Mouse (Mus musculus) stomach, embryonic 15.5 days (tissue): ENCODE data around the gene Ncbp3. TPM values are rescaled to one million over a fixed set of nuclear protein-coding genes. Genes with fewer than 3 reads are reported as not detected.
A peak's percentile ranks its signal among the peaks of the same experiment; 100 is the strongest.
"Not testable (repeated sequence)": the region's sequence is repeated elsewhere in the genome, so short reads cannot be mapped to it uniquely, and the experiment has no call there.

Experiments
- ATAC-seq: fragments of 200-750 bp; cut with Nextera tagmentation; 2 replicates; pipeline ENCODE4 v1.8.0; 2017; ENCODE audit warnings: low read depth, moderate number of reproducible peaks, moderate TSS enrichment; ENCODE audit not compliant: insufficient read depth, low FRiP score
- H3K27ac ChIP-seq: fragments of 300-500 bp; sonication (generic); 2 replicates; pipeline ENCODE4 v1.5.1; 2015; ENCODE audit warnings: mild to moderate bottlenecking, inconsistent platforms
- H3K27me3 ChIP-seq: fragments of 300-500 bp; sonication (generic); replicated peaks from 2 replicates; pipeline ENCODE4 v1.6.1; 2015; ENCODE audit warnings: inconsistent platforms
- H3K36me3 ChIP-seq: fragments of 300-500 bp; sonication (generic); 2 replicates; pipeline ENCODE4 v1.6.1; 2015; ENCODE audit warnings: inconsistent platforms
- H3K4me1 ChIP-seq: fragments of 300-500 bp; sonication (generic); 2 replicates; pipeline ENCODE4 v1.6.1; 2015; ENCODE audit warnings: inconsistent platforms
- H3K4me2 ChIP-seq: fragments of 300-500 bp; sonication (generic); 2 replicates; pipeline ENCODE4 v1.6.1; 2015; ENCODE audit warnings: mild to moderate bottlenecking, inconsistent platforms
- H3K4me3 ChIP-seq: fragments of 300-500 bp; sonication (generic); replicated peaks from 2 replicates; pipeline ENCODE4 v1.5.1; 2015; ENCODE audit warnings: inconsistent platforms
- H3K9ac ChIP-seq: fragments of 300-500 bp; sonication (generic); 2 replicates; pipeline ENCODE4 v1.6.1; 2015; ENCODE audit warnings: inconsistent platforms
- H3K9me3 ChIP-seq: fragments of 300-500 bp; sonication (generic); 2 replicates; pipeline ENCODE4 v1.6.1; 2016; ENCODE audit warnings: inconsistent platforms
- WGBS: fragments of 180-500 bp; shearing (Covaris S2); methylation state at CpG from one replicate; pipeline ENCODE4 v1.1.7; 2015; 5-methylcytosine and 5-hydroxymethylcytosine counted together
- polyA plus RNA-seq: library from polyadenylated mRNA; unstranded; fragments of >200 nt; fragmentation: Nextera tagmentation; extraction: Ambion mirVana; gene quantifications from 2 replicates; pipeline ENCODE4 v1.2.1, GENCODE M21; 2015

Ncbp3 gene
- polyA plus RNA-seq, 1 experiment from 2014 or later: 10.4 TPM

DNA sequence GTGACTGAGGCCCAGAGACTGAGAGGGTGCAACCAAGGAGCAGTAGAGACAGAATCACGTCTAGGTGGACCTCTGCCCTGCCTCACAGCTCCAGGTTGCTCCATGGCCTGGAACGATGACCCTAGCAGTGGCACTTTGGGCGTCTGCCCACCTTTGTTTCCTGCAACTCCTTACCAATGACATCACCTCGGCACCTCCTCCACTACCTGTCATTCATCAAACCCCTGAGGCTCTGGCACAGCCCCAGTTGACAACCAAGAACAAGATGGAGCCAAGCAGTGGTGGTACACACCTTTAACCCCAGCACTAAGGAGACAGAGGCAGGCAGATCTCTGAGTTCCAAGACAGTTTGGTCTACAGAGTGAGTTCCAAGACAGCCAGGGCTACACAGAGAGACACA, 44.5 kb downstream of the Ncbp3 start:
- Histone ChIP-seq H3K27ac (no peak overlapping the region), H3K4me1 (no peaks in the 10 kb centered on the region), H3K36me3 (no peaks in the 10 kb centered on the region), H3K9me3 (no peaks in the 10 kb centered on the region), H3K9ac (no peak overlapping the region), H3K4me2 (no peak overlapping the region), H3K27me3 (no peaks in the 10 kb centered on the region), H3K4me3 (no peak overlapping the region)
- ATAC-seq: no peak
- WGBS: 62% methylated on average over 4 of the region's 4 CpGs

DNA sequence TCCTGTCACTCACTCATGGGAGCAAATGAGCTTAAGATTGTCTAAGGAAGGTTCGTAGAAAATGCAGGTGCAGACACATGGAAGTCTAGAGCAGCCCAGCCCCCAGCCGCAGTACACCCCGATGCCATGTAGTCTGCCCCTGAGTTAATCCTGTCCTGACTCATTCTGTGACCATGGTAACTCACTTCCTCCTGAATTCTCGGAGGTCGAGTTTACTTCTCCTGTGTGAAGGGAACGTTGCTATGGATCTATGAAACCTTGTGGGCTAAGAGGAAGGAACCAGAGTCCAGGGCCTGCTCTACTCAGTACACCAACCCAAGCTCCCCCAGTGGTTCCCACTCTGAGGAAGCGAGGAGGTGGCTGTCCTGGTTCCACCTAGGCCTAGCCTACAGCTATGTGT, 45.3 kb downstream of the Ncbp3 start:
- Histone ChIP-seq H3K27me3 (no peaks in the 10 kb centered on the region), H3K4me3 (no peak overlapping the region), H3K27ac (no peak overlapping the region), H3K4me2 (no peak overlapping the region), H3K4me1 (no peaks in the 10 kb centered on the region), H3K36me3 (no peaks in the 10 kb centered on the region), H3K9me3 (no peaks in the 10 kb centered on the region), H3K9ac (no peak overlapping the region)
- no peak for ATAC-seq
- 73% methylated on average over 7 of the region's 7 CpGs for WGBS

DNA sequence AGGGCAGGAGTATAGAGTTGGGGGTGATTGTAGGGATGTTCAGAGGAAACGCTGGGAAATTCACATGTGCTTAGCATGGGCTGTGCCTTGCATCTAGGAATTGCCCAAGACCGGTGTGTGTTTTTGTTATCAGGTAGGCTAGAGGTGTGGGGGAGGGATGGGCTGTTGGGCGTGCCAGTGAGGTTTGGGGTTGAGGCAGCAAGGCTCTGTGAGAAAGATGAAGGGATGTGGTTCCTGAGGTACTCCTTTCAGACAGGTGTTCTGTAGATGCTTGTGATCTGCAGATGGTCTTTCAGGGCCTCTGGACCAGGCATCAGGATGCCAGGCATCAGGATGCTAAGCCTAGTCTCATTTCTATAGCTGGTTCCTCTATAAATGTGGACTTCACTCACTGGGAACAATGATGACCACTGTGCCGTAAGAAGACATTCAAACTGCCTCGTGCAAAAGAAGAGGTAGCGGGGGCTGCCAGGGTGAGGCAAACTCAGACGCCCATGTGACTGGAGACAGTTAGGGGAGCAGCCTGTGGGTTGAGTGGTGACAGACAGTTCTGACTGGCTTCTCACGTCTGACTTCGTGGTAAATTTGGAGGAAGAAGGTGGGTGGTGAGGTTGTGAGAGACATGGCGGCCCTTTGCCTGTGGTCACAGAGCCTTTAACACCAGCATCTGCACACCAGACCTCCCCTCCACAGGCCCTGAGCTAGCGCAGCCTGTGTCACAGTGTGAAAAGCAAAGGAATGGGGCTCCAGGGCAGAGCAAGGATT, 46.8 kb downstream of the Ncbp3 start:
- Histone ChIP-seq H3K4me1 (no peaks in the 10 kb centered on the region), H3K4me3 (no peak overlapping the region), H3K9ac (no peak overlapping the region), H3K27ac (no peak overlapping the region), H3K9me3 (no peaks in the 10 kb centered on the region), H3K27me3 (no peaks in the 10 kb centered on the region), H3K4me2 (no peak overlapping the region), H3K36me3 (no peaks in the 10 kb centered on the region)
- WGBS: 70% methylated on average over 11 of the region's 11 CpGs
- ATAC-seq: 0 out of 2 replicates have a peak, but pooled peaks have one; percentile 10

DNA sequence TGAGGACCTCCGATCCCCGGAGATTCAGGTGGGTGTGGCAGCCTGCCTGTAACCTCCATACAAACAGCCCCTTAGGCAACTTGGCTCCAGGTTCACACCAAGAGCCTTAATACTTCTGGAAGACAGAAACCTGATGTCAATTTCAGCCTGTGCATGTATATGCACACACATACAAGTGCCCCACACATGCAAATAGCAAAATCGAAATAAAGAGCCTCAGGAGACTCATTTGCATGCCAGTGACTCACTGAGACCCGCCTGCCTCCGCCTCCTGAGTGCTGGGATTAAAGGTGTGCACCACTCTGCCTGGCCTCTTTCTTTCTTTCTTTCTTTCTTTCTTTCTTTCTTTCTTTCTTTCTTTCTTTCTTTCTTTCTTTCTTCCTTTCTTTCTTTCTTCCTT, 51.3 kb downstream of the Ncbp3 start:
- 59% methylated on average over 5 of the region's 5 CpGs for WGBS
- H3K4me2 ChIP-seq: no peak overlapping the region
- H3K27ac ChIP-seq: no peak overlapping the region
- no peak overlapping the region for H3K9ac ChIP-seq
- H3K36me3 ChIP-seq: no peaks in the 10 kb centered on the region
- no peaks in the 10 kb centered on the region for H3K9me3 ChIP-seq
- H3K4me3 ChIP-seq: no peak overlapping the region
- H3K27me3 ChIP-seq: no peaks in the 10 kb centered on the region
- H3K4me1 ChIP-seq: no peaks in the 10 kb centered on the region
- no peak for ATAC-seq

DNA sequence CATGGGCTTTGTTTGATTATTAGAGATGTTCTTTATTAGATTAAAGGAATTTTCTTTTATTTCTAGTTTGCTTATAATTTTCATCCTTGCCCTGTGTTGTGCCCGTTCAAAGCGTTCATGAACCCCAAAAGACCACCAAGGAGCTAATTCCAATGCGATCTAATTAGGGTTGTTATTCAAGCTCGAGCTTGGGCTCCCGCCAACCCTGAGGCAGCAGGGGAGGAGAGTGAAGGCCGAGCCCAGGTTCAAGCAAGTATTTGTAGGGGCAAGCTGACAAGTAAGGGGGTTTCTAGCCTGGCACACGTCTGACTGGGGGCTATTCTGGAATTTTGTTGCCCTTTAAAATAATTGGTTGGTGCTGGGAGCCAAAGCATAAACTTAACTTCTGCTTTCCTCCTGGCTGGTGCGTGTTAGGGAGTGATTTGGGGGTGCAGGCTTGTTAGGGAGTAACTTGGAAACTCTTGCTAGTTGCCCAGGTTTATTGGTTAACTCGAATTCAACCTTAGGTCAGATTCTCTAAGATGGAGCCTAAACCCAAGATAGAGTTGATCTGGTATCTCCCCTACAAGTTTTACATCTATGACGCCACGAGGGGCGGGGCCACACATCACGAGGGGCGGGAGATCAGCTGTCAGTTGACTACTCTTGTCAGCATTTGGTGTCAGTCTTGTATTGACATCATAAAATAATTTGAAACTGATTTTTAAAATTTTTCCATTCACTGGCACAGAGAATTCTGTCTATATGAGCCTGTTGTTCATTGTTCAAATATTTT, 52.6 kb downstream of the Ncbp3 start:
- ATAC-seq: no peak
- H3K27me3 ChIP-seq: no peaks in the 10 kb centered on the region
- 71% methylated on average over 14 of the region's 14 CpGs for WGBS
- H3K4me1 ChIP-seq: no peaks in the 10 kb centered on the region
- no peak overlapping the region for H3K27ac ChIP-seq
- no peak overlapping the region for H3K4me2 ChIP-seq
- H3K9me3 ChIP-seq: no peaks in the 10 kb centered on the region
- no peak overlapping the region for H3K9ac ChIP-seq
- H3K36me3 ChIP-seq: no peaks in the 10 kb centered on the region
- H3K4me3 ChIP-seq: no peak overlapping the region

DNA sequence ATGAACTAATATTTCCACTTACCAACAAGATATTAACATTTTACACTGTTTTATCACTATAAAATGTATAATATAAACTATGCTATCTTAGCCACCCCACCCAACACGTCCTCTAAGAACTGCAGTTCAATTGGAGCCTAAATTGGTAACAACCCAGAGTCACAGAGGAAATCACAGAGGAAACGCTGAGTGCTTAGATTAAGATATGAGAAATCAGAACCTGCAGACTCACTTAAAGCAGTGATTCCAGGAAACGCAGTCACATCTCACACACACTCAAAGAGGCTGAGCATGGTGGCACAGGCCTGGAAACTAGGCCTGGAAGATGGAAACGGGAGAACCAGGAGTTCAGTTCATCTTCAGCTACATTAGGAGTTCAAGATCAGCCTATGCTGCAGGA, 53.7 kb downstream of the Ncbp3 start:
- WGBS: 66% methylated on average over 4 of the region's 4 CpGs
- no peak overlapping the region for H3K27ac ChIP-seq

DNA sequence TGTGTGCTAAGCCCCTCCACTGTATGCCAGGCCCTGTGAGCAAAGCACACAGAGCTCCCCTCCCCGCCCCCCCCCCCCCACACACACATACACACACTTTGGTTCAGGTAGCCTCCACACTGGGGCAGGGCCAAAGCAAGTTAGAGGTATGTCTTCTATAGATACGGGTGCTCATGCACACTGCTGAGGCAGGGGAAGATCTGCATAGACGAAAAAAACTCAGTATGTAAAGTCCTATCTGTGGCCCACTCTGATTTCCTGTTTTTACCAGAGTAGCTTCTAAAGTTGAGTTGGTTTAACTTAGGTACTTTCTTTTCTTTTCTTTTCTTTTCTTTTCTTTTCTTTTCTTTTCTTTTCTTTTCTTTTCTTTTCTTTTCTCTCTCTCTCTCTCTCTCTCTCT, 57.7 kb downstream of the Ncbp3 start:
- no peaks in the 10 kb centered on the region for H3K9me3 ChIP-seq
- no peak overlapping the region for H3K27ac ChIP-seq
- no peaks in the 10 kb centered on the region for H3K27me3 ChIP-seq
- no peak for ATAC-seq
- no peak overlapping the region for H3K4me3 ChIP-seq
- H3K36me3 ChIP-seq: no peaks in the 10 kb centered on the region
- H3K4me1 ChIP-seq: no peaks in the 10 kb centered on the region
- 48% methylated on average over 3 of the region's 3 CpGs for WGBS
- H3K4me2 ChIP-seq: no peak overlapping the region
- H3K9ac ChIP-seq: no peak overlapping the region

More for the DNA sequence above, 53.7 kb downstream of the Ncbp3 start:
- no peak overlapping the region for H3K9ac ChIP-seq
- H3K4me1 ChIP-seq: no peaks in the 10 kb centered on the region
- no peak for ATAC-seq
- no peak overlapping the region for H3K4me2 ChIP-seq
- H3K27me3 ChIP-seq: no peaks in the 10 kb centered on the region
- H3K9me3 ChIP-seq: no peaks in the 10 kb centered on the region
- no peaks in the 10 kb centered on the region for H3K36me3 ChIP-seq
- no peak overlapping the region for H3K4me3 ChIP-seq

DNA sequence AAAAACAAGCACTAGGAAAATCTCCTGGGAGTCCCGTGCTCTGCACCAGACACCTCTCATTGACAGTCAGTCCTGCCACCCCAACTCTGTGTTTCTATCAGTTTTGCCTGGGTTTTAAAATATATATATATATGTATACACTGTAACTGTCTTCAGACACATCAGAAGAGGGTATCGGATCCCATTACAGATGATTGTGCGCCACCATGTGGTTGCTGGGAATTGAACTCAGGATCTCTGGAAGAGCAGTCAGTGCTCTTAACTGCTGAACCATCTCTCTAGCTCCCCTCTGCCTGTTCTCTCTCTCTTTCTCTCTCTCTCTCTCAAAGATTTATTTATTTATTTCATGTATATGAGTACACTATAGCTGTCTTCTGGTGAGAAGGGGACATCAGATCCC, 59.8 kb downstream of the Ncbp3 start:
- not testable (repeated sequence) for H3K9me3 ChIP-seq, H3K27ac ChIP-seq, H3K4me2 ChIP-seq, H3K27me3 ChIP-seq, H3K4me3 ChIP-seq, H3K9ac ChIP-seq, H3K36me3 ChIP-seq, ATAC-seq, H3K4me1 ChIP-seq
- WGBS: 41% methylated on average over 3 of the region's 3 CpGs

DNA sequence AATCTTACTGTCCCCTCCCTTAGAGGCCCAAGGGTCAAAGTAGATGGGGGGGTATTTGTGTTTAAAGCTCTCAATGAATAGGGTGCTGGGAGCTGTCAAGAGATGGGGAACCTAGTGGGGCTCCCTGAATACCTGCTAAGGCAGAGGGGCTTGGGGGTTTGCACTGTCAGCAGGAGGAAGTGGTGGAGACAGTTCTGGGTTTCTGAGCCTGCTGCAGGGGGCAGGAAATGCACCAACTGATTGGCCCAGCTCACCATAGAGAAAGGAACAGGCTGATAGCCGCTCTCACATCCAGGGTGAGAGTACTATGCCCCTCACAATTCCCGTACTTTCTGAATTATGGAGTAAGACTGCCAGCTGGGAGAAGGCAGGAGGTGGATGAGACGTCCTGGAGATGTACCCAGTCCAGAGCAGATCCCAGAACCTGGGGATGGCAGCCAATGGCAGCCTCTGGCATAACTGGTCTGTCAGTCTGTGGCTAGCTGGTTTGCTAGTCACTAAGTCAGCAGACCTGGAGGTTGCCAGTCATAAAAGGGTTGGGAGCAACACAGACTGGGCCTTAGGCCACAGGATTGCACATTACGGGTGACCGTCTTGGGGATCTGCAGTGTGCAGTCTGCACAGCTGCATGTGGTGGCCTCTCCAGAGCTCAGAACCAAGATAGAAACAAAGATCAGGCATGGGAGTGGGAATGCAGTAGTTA, 60.8 kb downstream of the Ncbp3 start:
- no peak overlapping the region for H3K27ac ChIP-seq
- H3K9ac ChIP-seq: no peak overlapping the region
- no peak overlapping the region for H3K4me2 ChIP-seq
- H3K27me3 ChIP-seq: no peaks in the 10 kb centered on the region
- 75% methylated on average over 5 of the region's 5 CpGs for WGBS
- H3K4me1 ChIP-seq: no peaks in the 10 kb centered on the region
- H3K9me3 ChIP-seq: no peaks in the 10 kb centered on the region
- H3K4me3 ChIP-seq: no peak overlapping the region
- H3K36me3 ChIP-seq: no peaks in the 10 kb centered on the region
- ATAC-seq: no peak

DNA sequence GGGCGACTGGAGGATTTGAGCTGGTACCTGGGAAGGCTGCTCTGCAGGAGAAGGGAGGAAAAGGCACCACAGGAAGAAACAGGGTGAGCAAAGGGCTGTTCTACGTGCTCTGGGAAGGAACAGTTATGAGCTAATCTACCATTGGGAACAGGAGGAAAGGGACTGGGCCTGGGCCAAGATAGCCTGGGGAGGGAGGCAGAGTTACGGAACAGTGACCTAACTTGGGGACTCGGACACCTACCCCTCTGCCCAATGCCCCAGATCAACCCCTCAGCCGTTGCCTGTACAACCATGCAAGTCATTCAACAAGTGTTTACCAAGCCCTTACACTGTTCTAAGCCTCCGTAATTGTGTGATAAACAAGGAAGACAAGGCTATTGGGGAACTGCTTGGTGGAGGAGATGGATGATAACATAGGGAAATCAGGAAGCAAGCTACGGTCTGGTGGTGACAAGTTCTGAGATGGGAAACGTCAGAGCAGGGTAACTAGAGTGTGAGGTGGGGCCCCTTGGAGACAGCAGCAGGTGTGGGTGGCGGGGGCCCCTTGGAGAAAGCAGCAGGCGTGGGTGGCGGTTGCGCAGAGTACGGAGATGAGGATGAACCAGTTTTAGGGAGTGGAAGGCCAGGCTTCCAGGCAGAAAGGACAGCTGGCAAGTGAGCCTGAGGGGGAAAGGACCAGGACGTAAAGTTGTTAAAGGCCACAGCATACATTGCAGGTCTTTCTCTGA, 61.5 kb downstream of the Ncbp3 start:
- H3K4me2 ChIP-seq: no peak overlapping the region
- WGBS: 74% methylated on average over 14 of the region's 14 CpGs

DNA sequence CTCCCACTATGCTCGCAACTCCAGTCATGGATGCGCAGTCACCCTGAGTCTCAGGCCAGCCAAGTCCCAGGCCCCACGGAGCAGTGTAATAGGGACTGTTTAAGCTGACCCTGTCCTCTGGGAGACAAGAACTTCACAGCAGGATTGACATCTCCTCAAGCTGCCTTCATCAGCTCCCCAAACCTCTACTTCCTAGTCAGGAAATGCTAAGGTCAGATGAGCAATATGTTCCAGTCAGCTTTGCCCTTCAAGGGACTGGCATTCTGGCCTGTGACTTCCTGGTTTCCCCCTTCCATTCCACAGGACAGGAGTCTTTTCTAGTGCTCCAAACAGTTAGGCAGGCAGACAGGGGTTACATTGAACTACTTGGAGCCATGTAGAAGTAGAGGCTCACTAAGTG, 62.4 kb downstream of the Ncbp3 start:
- Histone ChIP-seq H3K36me3 (no peaks in the 10 kb centered on the region), H3K4me3 (no peak overlapping the region), H3K4me2 (no peak overlapping the region), H3K9ac (no peak overlapping the region), H3K27ac (no peak overlapping the region), H3K27me3 (no peaks in the 10 kb centered on the region), H3K9me3 (no peaks in the 10 kb centered on the region), H3K4me1 (no peaks in the 10 kb centered on the region)
- ATAC-seq: no peak
- 92% methylated on average over 3 of the region's 3 CpGs for WGBS

More for the DNA sequence above, 61.5 kb downstream of the Ncbp3 start:
- Histone ChIP-seq H3K4me1 (no peaks in the 10 kb centered on the region), H3K27me3 (no peaks in the 10 kb centered on the region), H3K4me3 (no peak overlapping the region), H3K36me3 (no peaks in the 10 kb centered on the region), H3K27ac (no peak overlapping the region), H3K9ac (no peak overlapping the region), H3K9me3 (no peaks in the 10 kb centered on the region)
- no peak for ATAC-seq
